Comparison of ENCODE assay signal across 9 mouse cellular contexts in the genomic region with DNA sequence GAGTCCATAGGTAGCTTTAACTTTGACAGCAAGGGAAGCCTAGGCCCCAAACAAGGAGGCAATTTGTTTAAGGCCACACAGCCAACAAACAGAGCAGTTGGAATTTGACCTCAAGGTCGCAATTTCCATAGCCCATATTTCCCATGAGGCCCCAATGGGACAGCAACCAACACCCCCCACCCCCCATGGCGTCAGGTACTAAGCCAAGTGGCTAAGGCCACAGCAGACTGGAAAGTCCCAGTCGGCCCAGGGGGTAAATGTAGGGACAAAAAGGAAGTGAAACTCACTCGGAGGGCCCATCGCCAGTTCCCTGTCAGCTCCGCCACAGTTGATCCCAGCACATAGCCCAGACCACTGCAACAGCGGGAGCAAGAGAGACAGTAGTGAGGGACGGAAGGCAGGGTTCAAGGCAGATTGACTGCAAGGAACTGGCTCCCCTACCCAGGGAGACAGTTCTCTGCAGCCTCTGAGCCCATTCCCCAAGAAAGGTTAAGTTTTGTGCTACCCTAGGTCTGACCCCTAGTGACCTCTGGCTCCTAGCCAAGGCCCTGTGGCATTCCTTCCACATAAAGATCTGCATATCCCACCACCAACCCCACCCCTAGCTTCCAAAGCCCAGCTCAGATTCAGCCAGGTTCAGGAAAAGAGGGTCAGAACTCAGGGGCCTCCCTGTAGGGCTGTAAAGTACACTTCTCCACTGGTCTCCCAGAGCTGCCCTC. TPM values are rescaled to one million over a fixed set of nuclear protein-coding genes. Genes with fewer than 3 reads are reported as not detected.
DNase-seq lines count a peak whose midpoint lies in the region; ATAC-seq and TF ChIP-seq lines count a peak whose summit lies in the region.
"Had no signal": no experiment of that assay in that cellular context is flagged by ENCODE, and none has a peak within 500 bp of the region (broad histone marks: within the 10 kb centered on the region; RNA-seq: fewer than 3 reads in every experiment).

No protein-coding gene starts in this region.

- H3K4me2 ChIP-seq in liver, embryonic 12.5 days = no peak overlapping the region
- no peak overlapping the region for H3K4me2 ChIP-seq in kidney, postnatal 0 days (ENCODE audit: low read length)

- no peak for ATAC-seq in liver, embryonic 12.5 days
- no peak for ATAC-seq in kidney, postnatal 0 days (replicated peaks; ENCODE audit: low FRiP score, low read depth)
- ATAC-seq in neutrophil, adult 5-6 weeks (ENCODE audit: extremely low read depth, insufficient number of reproducible peaks, low FRiP score, poor library complexity, severe bottlenecking) = peak; percentile 76

- no peak for TF ChIP-seq CTCF in kidney, postnatal 0 days (IDR thresholded peaks at IDR 0.05; ENCODE audit: low read depth)

- WGBS in liver, embryonic 12.5 days (ENCODE audit: insufficient replicate concordance) = 56% methylated on average over 8 of the region's 8 CpGs
- 55% methylated on average over 8 of the region's 8 CpGs for WGBS in kidney, postnatal 0 days

- H3K9me3 ChIP-seq in liver, embryonic 12.5 days (replicated peaks) = 0 out of 2 replicates have a peak, but pooled peaks cover 3% of the 10 kb centered on the region
- H3K9me3 ChIP-seq in kidney, postnatal 0 days (replicated peaks; ENCODE audit: low read length) = no peaks in the 10 kb centered on the region

- DNase-seq in liver = peak; percentile 31
- DNase-seq in c-Kit-positive CD71-negative TER-119-negative erythroid progenitor cells, embryonic 14.5 days (ENCODE audit: low read depth) = peak; percentile 35
- DNase-seq in kidney, postnatal 0 days (ENCODE audit: low spot score) = peak; percentile 15
- DNase-seq in layer of hippocampus, postnatal 10 days (ENCODE audit: low spot score in 2 of 2) = no peak
- no peak for DNase-seq in c-Kit-positive CD71-positive TER-119-positive erythroid progenitor cells, embryonic 14.5 days (ENCODE audit: low spot score)
- no peak for DNase-seq in right cerebral cortex, postnatal 4 days

- no peak overlapping the region for H3K27ac ChIP-seq in liver, embryonic 12.5 days
- H3K27ac ChIP-seq in kidney, postnatal 0 days = no peak overlapping the region

- H3K36me3 ChIP-seq in liver, embryonic 12.5 days = no peaks in the 10 kb centered on the region
- no peaks in the 10 kb centered on the region for H3K36me3 ChIP-seq in kidney, postnatal 0 days (ENCODE audit: insufficient read depth, low read length)

- no peak overlapping the region for H3K4me3 ChIP-seq in liver, embryonic 12.5 days
- H3K4me3 ChIP-seq in kidney, postnatal 0 days (replicated peaks; ENCODE audit: low read depth, low read length) = no peak overlapping the region
- H3K4me3 ChIP-seq: erythroblast, embryonic 14.5 days had no signal

- H3K4me1 ChIP-seq in liver, embryonic 12.5 days = no peaks in the 10 kb centered on the region; the same call in 1 of the 2 replicates
- no peaks in the 10 kb centered on the region for H3K4me1 ChIP-seq in kidney, postnatal 0 days (replicated peaks; ENCODE audit: insufficient read depth, low read length)

- no peaks in the 10 kb centered on the region for H3K27me3 ChIP-seq in liver, embryonic 12.5 days (replicated peaks)
- no peaks in the 10 kb centered on the region for H3K27me3 ChIP-seq in kidney, postnatal 0 days (ENCODE audit: insufficient read depth, low read length)

- no peak overlapping the region for H3K9ac ChIP-seq in liver, embryonic 12.5 days
- H3K9ac ChIP-seq in kidney, postnatal 0 days (ENCODE audit: low read depth, low read length) = no peak overlapping the region

RNA-seq across cellular contexts. Expression of a gene that starts 12.1 kb away (rescaled TPM):
- polyA plus RNA-seq in liver, embryonic 12.5 days (2016; fragmentation: Nextera tagmentation; extraction: Ambion mirVana) = 1.8 and 2.0 TPM in 2 replicates
- 0.99 and 1.1 TPM in 2 replicates for polyA plus RNA-seq in kidney, postnatal 0 days (2015; fragmentation: Nextera tagmentation; extraction: Ambion mirVana)
- 5.9 and 6.2 TPM in 2 replicates for total RNA-seq in neutrophil, adult 5-6 weeks (2017)
- under 1 TPM; 0.18 to 0.22 TPM for total RNA-seq in layer of hippocampus, postnatal 10 days (2021)

RNA-seq across cellular contexts. Expression of a gene that starts 48.5 kb away (rescaled TPM):
- polyA plus RNA-seq in liver, embryonic 12.5 days (2016; fragmentation: Nextera tagmentation; extraction: Ambion mirVana) = 11.1 and 11.7 TPM in 2 replicates
- 6.3 and 7.4 TPM in 2 replicates for polyA plus RNA-seq in kidney, postnatal 0 days (2015; fragmentation: Nextera tagmentation; extraction: Ambion mirVana)
- total RNA-seq in neutrophil, adult 5-6 weeks (2017) = 15.7 and 19.3 TPM in 2 replicates
- total RNA-seq in layer of hippocampus, postnatal 10 days (2021) = 10 to 100 TPM; 58.4 to 59.6 TPM

Comparison
In these comparisons a context has a peak if more than half of its experiments do, and no peak if none do; other contexts are left out.
1. DNase-seq: peak in liver (single experiment), c-Kit-positive CD71-negative TER-119-negative erythroid progenitor cells, embryonic 14.5 days (single experiment) and kidney, postnatal 0 days (single experiment); none in layer of hippocampus, postnatal 10 days (0 of 2), c-Kit-positive CD71-positive TER-119-positive erythroid progenitor cells, embryonic 14.5 days (single experiment) and right cerebral cortex, postnatal 4 days (single experiment).